Comparison of ENCODE assay signal across 8 mouse cellular contexts in the genomic region with DNA sequence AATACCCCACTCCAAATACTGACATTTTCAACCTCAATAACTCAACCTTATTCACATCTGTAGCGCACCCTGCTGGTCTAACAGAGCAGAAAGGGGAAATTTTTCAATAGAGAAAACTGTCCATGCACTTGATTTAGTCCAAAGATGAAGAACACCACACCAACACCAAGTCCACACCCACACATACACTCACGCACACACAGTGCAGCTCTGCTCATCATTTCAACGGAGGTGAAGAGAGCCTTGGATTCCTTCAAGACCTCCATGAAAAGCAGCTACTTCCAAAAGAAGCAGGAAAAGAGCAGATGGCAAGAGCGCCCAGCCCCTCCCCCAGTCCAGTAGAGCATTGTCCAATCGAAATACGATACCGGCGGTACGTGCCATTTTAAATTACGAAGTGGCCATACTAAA. TPM values are rescaled to one million over a fixed set of nuclear protein-coding genes. Genes with fewer than 3 reads are reported as not detected.
DNase-seq lines count a peak whose midpoint lies in the region.

No protein-coding gene starts in this region.

- H3K27me3 ChIP-seq in embryonic facial prominence, embryonic 10.5 days (replicated peaks; ENCODE audit: low read depth, poor library complexity, severe bottlenecking): peaks cover 10% of the 10 kb centered on the region; the same call in 1 of the 2 replicates
- H3K27me3 ChIP-seq in midbrain, embryonic 10.5 days (ENCODE audit: low read depth, poor library complexity, severe bottlenecking): peaks cover 14% of the 10 kb centered on the region

- H3K4me3 ChIP-seq in embryonic facial prominence, embryonic 10.5 days: peak overlapping the region; percentile 92
- peak overlapping the region; percentile 91 for H3K4me3 ChIP-seq in midbrain, embryonic 10.5 days

- 12% methylated on average over 10 of the region's 10 CpGs for WGBS in embryonic facial prominence, embryonic 10.5 days
- 12% methylated on average over 10 of the region's 10 CpGs for WGBS in midbrain, embryonic 10.5 days

- no peaks in the 10 kb centered on the region for H3K36me3 ChIP-seq in embryonic facial prominence, embryonic 10.5 days (replicated peaks)
- no peaks in the 10 kb centered on the region for H3K36me3 ChIP-seq in midbrain, embryonic 10.5 days

- intact Hi-C loops in left cerebral cortex, postnatal 4 days (cut with DNase I): loop anchor here (5.0 kb wide), 1 partner anchor 302 kb away; no protein-coding TSS in a partner anchor

- H3K9me3 ChIP-seq in embryonic facial prominence, embryonic 10.5 days: 0 out of 2 replicates have a peak, but pooled peaks cover 2% of the 10 kb centered on the region
- H3K9me3 ChIP-seq in midbrain, embryonic 10.5 days (replicated peaks): peaks cover 5% of the 10 kb centered on the region; the same call in 1 of the 2 replicates

- peaks cover 28% of the 10 kb centered on the region for H3K4me1 ChIP-seq in embryonic facial prominence, embryonic 10.5 days
- H3K4me1 ChIP-seq in midbrain, embryonic 10.5 days: peaks cover 28% of the 10 kb centered on the region

- peak; percentile 69 for DNase-seq in 3134 (ENCODE audit: extremely low read depth, insufficient read length, low spot score)
- peak; percentile 24 to 44 for DNase-seq in adrenal gland, adult 18-20 months (ENCODE audit: low spot score in 2 of 2)
- peak; percentile 75 for DNase-seq in embryonic facial prominence, embryonic 10.5 days (ENCODE audit: low spot score)
- peak; percentile 45 to 71 for DNase-seq in heart, adult 18-20 months
- DNase-seq in kidney, adult 11 months: peak; percentile 51
- DNase-seq in left cerebral cortex, postnatal 4 days: peak; percentile 66
- peak; percentile 66 for DNase-seq in midbrain, embryonic 10.5 days (ENCODE audit: low spot score)
- peak; percentile 51 for DNase-seq in right cerebral cortex, postnatal 4 days

- peak overlapping the region; percentile 90; the same call in 1 of the 2 replicates for H3K27ac ChIP-seq in embryonic facial prominence, embryonic 10.5 days (replicated peaks)
- peak overlapping the region; percentile 92 for H3K27ac ChIP-seq in midbrain, embryonic 10.5 days (replicated peaks)

RNA-seq across cellular contexts. Expression of gene Zc3h7a, which starts 1.5 kb away (rescaled TPM):
- 10 to 100 TPM; 62.7 to 79.7 TPM for total RNA-seq in adrenal gland, adult 18-20 months (2021)
- polyA plus RNA-seq in embryonic facial prominence, embryonic 10.5 days (2016; fragmentation: Nextera tagmentation; extraction: Ambion mirVana): 83.7 and 88.5 TPM in 2 replicates
- total RNA-seq in heart, adult 18-20 months (2021): 10 to 100 TPM; 20.8 to 29.1 TPM
- 100 to 1,000 TPM in 1 of 2 experiments, 10 to 100 TPM in 1; 81.8 to 101 TPM for total RNA-seq in left cerebral cortex, postnatal 4 days (2021)
- polyA plus RNA-seq in midbrain, embryonic 10.5 days (2016; fragmentation: Nextera tagmentation; extraction: Ambion mirVana): 75.8 and 88.2 TPM in 2 replicates

RNA-seq across cellular contexts. Expression of gene Rsl1d1, which starts 28.5 kb away (rescaled TPM):
- total RNA-seq in adrenal gland, adult 18-20 months (2021): 10 to 100 TPM; 73.7 to 82.3 TPM
- 290 and 300 TPM in 2 replicates for polyA plus RNA-seq in embryonic facial prominence, embryonic 10.5 days (2016; fragmentation: Nextera tagmentation; extraction: Ambion mirVana)
- total RNA-seq in heart, adult 18-20 months (2021): 10 to 100 TPM; 52.7 to 58.3 TPM
- total RNA-seq in left cerebral cortex, postnatal 4 days (2021): 10 to 100 TPM; 70.6 to 75.7 TPM
- polyA plus RNA-seq in midbrain, embryonic 10.5 days (2016; fragmentation: Nextera tagmentation; extraction: Ambion mirVana): 248 and 283 TPM in 2 replicates

RNA-seq across cellular contexts. Expression of gene Txndc11, which starts 40.2 kb away (rescaled TPM):
- 10 to 100 TPM; 39.4 to 56.6 TPM for total RNA-seq in adrenal gland, adult 18-20 months (2021)
- polyA plus RNA-seq in embryonic facial prominence, embryonic 10.5 days (2016; fragmentation: Nextera tagmentation; extraction: Ambion mirVana): 27.9 and 28.7 TPM in 2 replicates
- total RNA-seq in heart, adult 18-20 months (2021): 10 to 100 TPM; 13.6 to 14.0 TPM
- 10 to 100 TPM; 39.4 to 39.7 TPM for total RNA-seq in left cerebral cortex, postnatal 4 days (2021)
- polyA plus RNA-seq in midbrain, embryonic 10.5 days (2016; fragmentation: Nextera tagmentation; extraction: Ambion mirVana): 24.0 and 27.0 TPM in 2 replicates

Comparison
In these comparisons a context has a peak if more than half of its experiments do, and no peak if none do; other contexts are left out.
1. Peak in every context shown above with its lines: DNase-seq, H3K4me3 ChIP-seq and H3K27ac ChIP-seq.